Mouse (Mus musculus): ENCODE data around the gene Tsr3. TPM values are rescaled to one million over a fixed set of nuclear protein-coding genes. Genes with fewer than 3 reads are reported as not detected.

The Tsr3 gene
- 33.1 and 37.0 TPM in 2 replicates for polyA plus RNA-seq (2015; fragmentation: Nextera tagmentation; extraction: Ambion mirVana)

- peak within 1 kb of the TSS; percentile 80 for H3K27ac ChIP-seq (ENCODE audit: low read length)
- no peaks in the 10 kb centered on the region for H3K27me3 ChIP-seq (replicated peaks; ENCODE audit: control insufficient read depth, insufficient read depth, low read length)
- H3K4me2 ChIP-seq (ENCODE audit: low read depth, low read length) = peak within 1 kb of the TSS; percentile 88
- WGBS = under 1% methylated on average over 80 of the region's 80 CpGs
- peak within 1 kb of the TSS; percentile 69 for H3K4me3 ChIP-seq (ENCODE audit: low read length)
- peaks cover 9% of the 10 kb centered on the region for H3K36me3 ChIP-seq (ENCODE audit: control insufficient read depth, insufficient read depth, low read length)
- H3K4me1 ChIP-seq (ENCODE audit: control insufficient read depth, insufficient read depth, low read length) = peaks cover 15% of the 10 kb centered on the region
- ATAC-seq = peak; percentile 93
- peak within 1 kb of the TSS; percentile 82 for H3K9ac ChIP-seq (ENCODE audit: low read depth, low read length)
- no peaks in the 10 kb centered on the region for H3K9me3 ChIP-seq (ENCODE audit: control insufficient read depth, low read length)
These were observed at the start of gene Tsr3, which contains the start of gene Gnptg for GRCm38 (mm10) chr17:25239695-25240636. Gene Tsr3, plus strand, starts transcription at chr17:25240170. Gene Gnptg, minus strand, starts transcription at chr17:25240124.

- Histone ChIP-seq H3K4me3 (ENCODE audit: low read length) (no peak overlapping the region), H3K9ac (ENCODE audit: low read depth, low read length) (no peak overlapping the region), H3K27me3 (replicated peaks; ENCODE audit: control insufficient read depth, insufficient read depth, low read length) (no peaks in the 10 kb centered on the region), H3K9me3 (ENCODE audit: control insufficient read depth, low read length) (no peaks in the 10 kb centered on the region), H3K27ac (ENCODE audit: low read length) (no peak overlapping the region), H3K36me3 (ENCODE audit: control insufficient read depth, insufficient read depth, low read length) (peaks cover 22% of the 10 kb centered on the region), H3K4me1 (ENCODE audit: control insufficient read depth, insufficient read depth, low read length) (no peaks in the 10 kb centered on the region), H3K4me2 (ENCODE audit: low read depth, low read length) (no peak overlapping the region)
- WGBS = 90% methylated on average over 4 of the region's 4 CpGs
- no peak for ATAC-seq
These were observed 37.6 kb upstream of the Tsr3 start for GRCm38 (mm10) chr17:25202401-25202800.

GRCm38 (mm10) chr17:25210006-25210405 lies 30.0 kb upstream of the Tsr3 start:
- 75% methylated on average over 4 of the region's 4 CpGs for WGBS
- Histone ChIP-seq H3K27me3 (replicated peaks; ENCODE audit: control insufficient read depth, insufficient read depth, low read length) (no peaks in the 10 kb centered on the region), H3K9me3 (ENCODE audit: control insufficient read depth, low read length) (no peaks in the 10 kb centered on the region), H3K9ac (ENCODE audit: low read depth, low read length) (no peak overlapping the region), H3K27ac (ENCODE audit: low read length) (no peak overlapping the region), H3K4me2 (ENCODE audit: low read depth, low read length) (no peak overlapping the region), H3K36me3 (ENCODE audit: control insufficient read depth, insufficient read depth, low read length) (peaks cover 23% of the 10 kb centered on the region; the same call in 1 of the 2 replicates), H3K4me3 (ENCODE audit: low read length) (no peak overlapping the region), H3K4me1 (ENCODE audit: control insufficient read depth, insufficient read depth, low read length) (no peaks in the 10 kb centered on the region)
- ATAC-seq = no peak

DNA sequence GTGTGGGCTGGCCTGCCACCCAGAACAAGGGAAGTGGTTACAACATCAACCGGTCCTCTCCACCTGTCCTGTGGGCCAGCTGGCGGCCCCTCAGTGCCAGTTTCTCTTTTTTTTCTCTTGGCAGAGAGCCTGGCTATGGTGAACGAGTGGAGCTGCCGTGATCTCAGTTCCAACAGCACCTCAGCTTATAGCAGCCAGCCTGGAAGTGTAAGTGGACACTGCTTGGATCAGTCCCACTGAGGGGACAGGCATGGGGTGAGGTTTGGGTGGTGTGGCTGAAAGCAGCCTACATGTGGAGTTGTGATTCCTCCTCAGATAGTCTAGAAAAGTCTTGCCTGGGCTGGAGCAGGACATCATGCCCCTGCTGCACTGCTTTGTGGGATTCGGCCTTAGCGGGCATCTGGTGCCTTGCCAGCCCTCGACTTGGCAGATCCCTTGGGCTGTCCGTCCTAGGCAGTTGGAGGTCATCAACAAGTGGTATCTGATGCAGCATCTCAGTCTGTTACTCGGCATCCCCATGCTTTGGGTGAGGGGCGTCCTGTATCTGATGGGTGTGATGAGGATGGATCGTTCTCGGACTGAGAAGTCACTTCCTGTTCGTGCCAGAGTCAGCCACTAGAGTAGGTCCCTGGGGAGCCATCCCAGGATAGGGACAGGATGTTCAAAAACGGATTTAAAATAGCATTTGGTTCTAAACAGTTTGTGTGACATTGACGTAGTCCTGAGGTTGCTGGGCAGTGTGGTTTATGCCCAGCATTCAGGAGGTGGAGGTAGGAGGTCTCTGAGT lies 29.1 kb upstream of the Tsr3 start:
- Histone ChIP-seq H3K4me2 (ENCODE audit: low read depth, low read length) (no peak overlapping the region), H3K4me1 (ENCODE audit: control insufficient read depth, insufficient read depth, low read length) (no peaks in the 10 kb centered on the region), H3K9ac (ENCODE audit: low read depth, low read length) (no peak overlapping the region), H3K27me3 (replicated peaks; ENCODE audit: control insufficient read depth, insufficient read depth, low read length) (no peaks in the 10 kb centered on the region), H3K27ac (ENCODE audit: low read length) (no peak overlapping the region), H3K9me3 (ENCODE audit: control insufficient read depth, low read length) (no peaks in the 10 kb centered on the region), H3K4me3 (ENCODE audit: low read length) (no peak overlapping the region), H3K36me3 (ENCODE audit: control insufficient read depth, insufficient read depth, low read length) (peaks cover 19% of the 10 kb centered on the region; the same call in 1 of the 2 replicates)
- WGBS = 84% methylated on average over 15 of the region's 15 CpGs
- ATAC-seq = no peak

DNA sequence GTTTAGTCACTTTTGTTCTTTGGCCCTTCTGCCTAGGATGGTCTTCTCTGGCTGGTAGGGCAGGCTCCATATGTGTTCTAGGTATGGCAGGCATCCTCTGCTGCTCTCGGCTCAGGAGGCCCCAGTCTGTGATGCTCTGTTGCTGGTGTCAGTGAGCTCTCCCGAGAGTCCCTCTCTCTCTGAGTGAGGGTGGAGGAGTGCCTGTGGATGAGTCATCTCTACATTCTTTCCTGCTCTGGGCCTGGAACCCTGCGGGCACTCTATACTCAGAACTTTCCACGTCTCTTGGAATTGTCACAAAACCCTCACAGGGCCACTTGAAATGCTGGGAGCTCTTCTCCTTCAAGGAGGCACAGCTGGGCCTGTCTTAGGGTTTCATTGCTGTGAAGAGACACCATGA lies 28.3 kb upstream of the Tsr3 start:
- Histone ChIP-seq H3K9ac (ENCODE audit: low read depth, low read length) (no peak overlapping the region), H3K27me3 (replicated peaks; ENCODE audit: control insufficient read depth, insufficient read depth, low read length) (no peaks in the 10 kb centered on the region), H3K27ac (ENCODE audit: low read length) (no peak overlapping the region), H3K4me3 (ENCODE audit: low read length) (no peak overlapping the region), H3K4me1 (ENCODE audit: control insufficient read depth, insufficient read depth, low read length) (no peaks in the 10 kb centered on the region), H3K36me3 (ENCODE audit: control insufficient read depth, insufficient read depth, low read length) (peaks cover 21% of the 10 kb centered on the region; the same call in 1 of the 2 replicates), H3K4me2 (ENCODE audit: low read depth, low read length) (no peak overlapping the region), H3K9me3 (ENCODE audit: control insufficient read depth, low read length) (no peaks in the 10 kb centered on the region)
- no peak for ATAC-seq
- WGBS = 84% methylated on average over 4 of the region's 4 CpGs

GRCm38 (mm10) chr17:25215431-25215830 lies 24.5 kb upstream of the Tsr3 start:
- no peak for ATAC-seq
- H3K4me2 ChIP-seq (ENCODE audit: low read depth, low read length) = no peak overlapping the region

GRCm38 (mm10) chr17:25218967-25219366 lies 21.0 kb upstream of the Tsr3 start:
- Histone ChIP-seq H3K36me3 (ENCODE audit: control insufficient read depth, insufficient read depth, low read length) (peaks cover 9% of the 10 kb centered on the region; the same call in 1 of the 2 replicates), H3K27me3 (replicated peaks; ENCODE audit: control insufficient read depth, insufficient read depth, low read length) (no peaks in the 10 kb centered on the region), H3K4me2 (ENCODE audit: low read depth, low read length) (no peak overlapping the region), H3K9me3 (ENCODE audit: control insufficient read depth, low read length) (no peaks in the 10 kb centered on the region), H3K9ac (ENCODE audit: low read depth, low read length) (no peak overlapping the region), H3K27ac (ENCODE audit: low read length) (no peak overlapping the region), H3K4me1 (ENCODE audit: control insufficient read depth, insufficient read depth, low read length) (peaks cover 11% of the 10 kb centered on the region), H3K4me3 (ENCODE audit: low read length) (no peak overlapping the region)
- WGBS = 88% methylated on average over 9 of the region's 9 CpGs
- no peak for ATAC-seq

More at GRCm38 (mm10) chr17:25215431-25215830, 24.5 kb upstream of the Tsr3 start:
- Histone ChIP-seq H3K9ac (ENCODE audit: low read depth, low read length) (no peak overlapping the region), H3K4me3 (ENCODE audit: low read length) (no peak overlapping the region), H3K27me3 (replicated peaks; ENCODE audit: control insufficient read depth, insufficient read depth, low read length) (no peaks in the 10 kb centered on the region), H3K27ac (ENCODE audit: low read length) (no peak overlapping the region), H3K36me3 (ENCODE audit: control insufficient read depth, insufficient read depth, low read length) (peaks cover 13% of the 10 kb centered on the region; the same call in 1 of the 2 replicates), H3K4me1 (ENCODE audit: control insufficient read depth, insufficient read depth, low read length) (no peaks in the 10 kb centered on the region), H3K9me3 (ENCODE audit: control insufficient read depth, low read length) (no peaks in the 10 kb centered on the region)
- WGBS = 90% methylated on average over 3 of the region's 3 CpGs

GRCm38 (mm10) chr17:25219492-25220295 lies 20.3 kb upstream of the Tsr3 start:
- 93% methylated on average over 15 of the region's 15 CpGs for WGBS

More at GRCm38 (mm10) chr17:25219492-25220295, 20.3 kb upstream of the Tsr3 start:
- H3K9me3 ChIP-seq (ENCODE audit: control insufficient read depth, low read length) = no peaks in the 10 kb centered on the region
- H3K36me3 ChIP-seq (ENCODE audit: control insufficient read depth, insufficient read depth, low read length) = peaks cover 6% of the 10 kb centered on the region; the same call in 1 of the 2 replicates
- no peak overlapping the region for H3K27ac ChIP-seq (ENCODE audit: low read length)
- ATAC-seq = no peak
- H3K27me3 ChIP-seq (replicated peaks; ENCODE audit: control insufficient read depth, insufficient read depth, low read length) = no peaks in the 10 kb centered on the region
- H3K4me2 ChIP-seq (ENCODE audit: low read depth, low read length) = no peak overlapping the region
- H3K4me1 ChIP-seq (ENCODE audit: control insufficient read depth, insufficient read depth, low read length) = peaks cover 11% of the 10 kb centered on the region
- H3K4me3 ChIP-seq (ENCODE audit: low read length) = no peak overlapping the region
- H3K9ac ChIP-seq (ENCODE audit: low read depth, low read length) = no peak overlapping the region
